Mouse (Mus musculus): ENCODE measurements around the gene 1810062G17Rik. TPM values are rescaled to one million over a fixed set of nuclear protein-coding genes. Genes with fewer than 3 reads are reported as not detected.

Gene 1810062G17Rik
- polyA plus RNA-seq, 1 experiment from 2014 or later: 2.8 TPM

Small RNA genes within 50 kb of the gene (microRNA-seq; reads per million reads assigned to microRNA genes)
- gene Mir7009: not detected

Other genes starting within 250 kb of the 1810062G17Rik start
- gene Anxa5, start within 50 bp of the 1810062G17Rik start, polyA plus RNA-seq (2015; fragmentation: Nextera tagmentation; extraction: Ambion mirVana): 323 and 376 TPM in 2 replicates
- gene Gm11549, start 45.9 kb downstream of the 1810062G17Rik start, polyA plus RNA-seq (2015; fragmentation: Nextera tagmentation; extraction: Ambion mirVana): 0.13 and 0.30 TPM in 2 replicates
- 49.9 and 50.4 TPM in 2 replicates for gene Exosc9, start 76.7 kb downstream of the 1810062G17Rik start, polyA plus RNA-seq (2015; fragmentation: Nextera tagmentation; extraction: Ambion mirVana)
- gene Ccna2, start 96.2 kb downstream of the 1810062G17Rik start, polyA plus RNA-seq (2015; fragmentation: Nextera tagmentation; extraction: Ambion mirVana): 146 and 152 TPM in 2 replicates
- 11.3 and 14.3 TPM in 2 replicates for gene Bbs7, start 137.5 kb downstream of the 1810062G17Rik start, polyA plus RNA-seq (2015; fragmentation: Nextera tagmentation; extraction: Ambion mirVana)
- 3.0 and 4.4 TPM in 2 replicates for gene Trpc3, start 214.2 kb downstream of the 1810062G17Rik start, polyA plus RNA-seq (2015; fragmentation: Nextera tagmentation; extraction: Ambion mirVana)

Data from stomach, embryonic 16.5 days (tissue).